Comparison of ENCODE assay signal across 8 mouse cellular contexts in the genomic region with DNA sequence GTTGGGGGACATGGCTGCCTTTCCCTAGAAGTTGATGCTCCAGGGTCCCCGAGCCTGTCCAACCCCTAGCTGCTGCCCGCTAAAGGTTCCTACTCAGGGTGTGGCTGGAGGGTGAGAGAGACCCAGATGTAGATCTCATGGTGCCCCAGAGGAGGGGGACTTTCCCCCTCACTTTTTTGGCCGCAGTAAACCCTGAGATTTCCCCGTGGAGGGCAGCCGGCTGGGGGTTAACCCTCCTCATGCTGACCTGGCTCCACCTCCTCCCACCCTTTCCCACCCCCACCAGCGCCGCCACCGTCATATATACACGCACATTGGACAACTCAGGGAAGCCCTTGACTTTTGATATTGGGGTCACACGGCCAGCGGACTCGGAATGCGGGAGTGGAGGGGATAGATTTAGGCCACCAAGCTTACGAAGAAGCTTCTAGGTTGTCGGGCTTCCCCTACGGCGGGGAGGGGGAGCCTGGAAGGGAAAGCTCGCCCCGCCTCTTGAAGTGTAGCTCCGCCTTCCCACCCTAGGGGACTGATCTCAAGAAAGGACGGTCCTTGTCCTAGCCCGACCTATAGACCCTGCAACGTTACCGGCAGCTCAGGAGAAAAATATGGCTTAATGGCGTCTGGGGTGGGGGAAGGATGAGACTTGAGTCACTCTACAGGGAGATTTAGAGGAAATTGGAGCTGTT. TPM values are rescaled to one million over a fixed set of nuclear protein-coding genes. Genes with fewer than 3 reads are reported as not detected.
A peak's percentile ranks its signal among the peaks of the same experiment; 100 is the strongest.
DNase-seq lines count a peak whose midpoint lies in the region; ATAC-seq and TF ChIP-seq lines count a peak whose summit lies in the region.

No protein-coding gene starts in this region.

- H3K27me3 ChIP-seq in forebrain, embryonic 16.5 days (replicated peaks; ENCODE audit: control insufficient read depth, insufficient read depth, low read length) = peaks cover 23% of the 10 kb centered on the region; the same call in 1 of the 2 replicates
- H3K27me3 ChIP-seq in hindbrain, embryonic 11.5 days (ENCODE audit: control insufficient read depth, insufficient read depth, low read length) = peaks cover 21% of the 10 kb centered on the region
- H3K27me3 ChIP-seq in limb, embryonic 14.5 days (ENCODE audit: control insufficient read depth, insufficient read depth, low read length) = no peaks in the 10 kb centered on the region
- peaks cover 27% of the 10 kb centered on the region for H3K27me3 ChIP-seq in midbrain, embryonic 14.5 days (ENCODE audit: control insufficient read depth, insufficient read depth, low read length)
- H3K27me3 ChIP-seq in stomach, embryonic 14.5 days (ENCODE audit: control insufficient read depth, insufficient read depth, low read length) = no peaks in the 10 kb centered on the region

- no peak for ATAC-seq in forebrain, embryonic 16.5 days
- 0 out of 2 replicates have a peak, but pooled peaks have one; percentile 44 for ATAC-seq in hindbrain, embryonic 11.5 days (ENCODE audit: low FRiP score)
- peak; percentile 48; the same call in 1 of the 2 replicates for ATAC-seq in limb, embryonic 14.5 days (ENCODE audit: low FRiP score, low read depth)
- no peak for ATAC-seq in midbrain, embryonic 14.5 days (ENCODE audit: low FRiP score, low TSS enrichment)
- peak; percentile 73 for ATAC-seq in stomach, embryonic 14.5 days (ENCODE audit: insufficient number of reproducible peaks, insufficient read depth, low FRiP score, low read depth)

- H3K9me3 ChIP-seq in forebrain, embryonic 16.5 days (ENCODE audit: control insufficient read depth, low read length) = no peaks in the 10 kb centered on the region
- H3K9me3 ChIP-seq in hindbrain, embryonic 11.5 days (ENCODE audit: control insufficient read depth, low read length) = no peaks in the 10 kb centered on the region
- H3K9me3 ChIP-seq in limb, embryonic 14.5 days (ENCODE audit: control insufficient read depth, low read length) = no peaks in the 10 kb centered on the region
- no peaks in the 10 kb centered on the region for H3K9me3 ChIP-seq in midbrain, embryonic 14.5 days (ENCODE audit: control insufficient read depth, low read length)
- H3K9me3 ChIP-seq in stomach, embryonic 14.5 days (ENCODE audit: control insufficient read depth, low read depth, low read length) = no peaks in the 10 kb centered on the region

- H3K9ac ChIP-seq in forebrain, embryonic 16.5 days (replicated peaks; ENCODE audit: low read depth, low read length) = peak overlapping the region; percentile 49; the same call in 1 of the 2 replicates
- peak overlapping the region; percentile 37; the same call in 1 of the 2 replicates for H3K9ac ChIP-seq in hindbrain, embryonic 11.5 days (ENCODE audit: low read depth, low read length)
- peak overlapping the region; percentile 69 for H3K9ac ChIP-seq in limb, embryonic 14.5 days (ENCODE audit: low read depth, low read length, severe bottlenecking)
- H3K9ac ChIP-seq in midbrain, embryonic 14.5 days (replicated peaks; ENCODE audit: low read length) = peak overlapping the region; percentile 29; the same call in 1 of the 2 replicates
- H3K9ac ChIP-seq in stomach, embryonic 14.5 days (replicated peaks; ENCODE audit: low read depth, low read length) = peak overlapping the region; percentile 41

- H3K4me2 ChIP-seq in forebrain, embryonic 16.5 days (ENCODE audit: low read length) = peak overlapping the region; percentile 55
- H3K4me2 ChIP-seq in hindbrain, embryonic 11.5 days (replicated peaks; ENCODE audit: low read depth, low read length) = peak overlapping the region; percentile 33
- peak overlapping the region; percentile 57 for H3K4me2 ChIP-seq in limb, embryonic 14.5 days (replicated peaks; ENCODE audit: low read depth, low read length, severe bottlenecking)
- H3K4me2 ChIP-seq in midbrain, embryonic 14.5 days (ENCODE audit: low read length) = peak overlapping the region; percentile 50
- peak overlapping the region; percentile 66 for H3K4me2 ChIP-seq in stomach, embryonic 14.5 days (replicated peaks; ENCODE audit: low read depth, low read length)

- H3K4me3 ChIP-seq in brown adipose tissue, adult 24 weeks (ENCODE audit: insufficient read depth, low read depth, low read length) = peak overlapping the region; percentile 70
- H3K4me3 ChIP-seq in forebrain, embryonic 16.5 days (replicated peaks; ENCODE audit: low read length) = peak overlapping the region; percentile 38
- peak overlapping the region; percentile 24 for H3K4me3 ChIP-seq in hindbrain, embryonic 11.5 days (ENCODE audit: low read depth, low read length)
- H3K4me3 ChIP-seq in limb, embryonic 14.5 days (replicated peaks; ENCODE audit: low read length) = peak overlapping the region; percentile 48
- peak overlapping the region; percentile 26 for H3K4me3 ChIP-seq in midbrain, embryonic 14.5 days (replicated peaks; ENCODE audit: low read depth, low read length)
- H3K4me3 ChIP-seq in stomach, embryonic 14.5 days (ENCODE audit: low read depth, low read length) = peak overlapping the region; percentile 48

- no peak for TF ChIP-seq POLR2A in limb, embryonic 14.5 days (IDR thresholded peaks at IDR 0.05; ENCODE audit: borderline replicate concordance, extremely low read depth, insufficient read depth, insufficient read length)

- peak overlapping the region; percentile 94 for H3K27ac ChIP-seq in brown adipose tissue, adult 24 weeks (replicated peaks; ENCODE audit: low read depth, low read length)
- peak overlapping the region; percentile 5; the same call in 1 of the 2 replicates for H3K27ac ChIP-seq in forebrain, embryonic 16.5 days (ENCODE audit: low read length)
- H3K27ac ChIP-seq in hindbrain, embryonic 11.5 days (ENCODE audit: low read depth, low read length) = no peak overlapping the region
- peak overlapping the region; percentile 77 for H3K27ac ChIP-seq in limb, embryonic 14.5 days (replicated peaks; ENCODE audit: low read depth, low read length)
- no peak overlapping the region for H3K27ac ChIP-seq in midbrain, embryonic 14.5 days (replicated peaks; ENCODE audit: low read depth, low read length)
- H3K27ac ChIP-seq in stomach, embryonic 14.5 days (ENCODE audit: low read length) = peak overlapping the region; percentile 88

- peak; percentile 41 for DNase-seq in cerebellum, adult 8-10 months
- DNase-seq in cerebellum, adult 11-12 months = no peak
- peak; percentile 71 for DNase-seq in hindbrain, embryonic 11.5 days (ENCODE audit: low spot score)
- peak; percentile 75 for DNase-seq in limb, embryonic 14.5 days (ENCODE audit: low spot score)
- peak; percentile 53 for DNase-seq in midbrain, embryonic 14.5 days

- no peaks in the 10 kb centered on the region; the same call in 1 of the 2 replicates for H3K4me1 ChIP-seq in brown adipose tissue, adult 24 weeks (ENCODE audit: control insufficient read depth, insufficient read depth, insufficient read length, low read length)
- H3K4me1 ChIP-seq in forebrain, embryonic 16.5 days (replicated peaks; ENCODE audit: control insufficient read depth, insufficient read depth, low read length) = peaks cover 18% of the 10 kb centered on the region
- H3K4me1 ChIP-seq in hindbrain, embryonic 11.5 days (replicated peaks; ENCODE audit: control insufficient read depth, insufficient read depth, low read length) = peaks cover 11% of the 10 kb centered on the region
- H3K4me1 ChIP-seq in limb, embryonic 14.5 days (ENCODE audit: control insufficient read depth, insufficient read depth, low read length) = peaks cover 13% of the 10 kb centered on the region
- peaks cover 11% of the 10 kb centered on the region for H3K4me1 ChIP-seq in midbrain, embryonic 14.5 days (ENCODE audit: control insufficient read depth, insufficient read depth, low read length)
- peaks cover 14% of the 10 kb centered on the region for H3K4me1 ChIP-seq in stomach, embryonic 14.5 days (ENCODE audit: control insufficient read depth, insufficient read depth, low read length)

- 2% methylated on average over 25 of the region's 25 CpGs for WGBS in forebrain, embryonic 16.5 days
- WGBS in hindbrain, embryonic 11.5 days = under 1% methylated on average over 25 of the region's 25 CpGs
- under 1% methylated on average over 25 of the region's 25 CpGs for WGBS in limb, embryonic 14.5 days
- WGBS in midbrain, embryonic 14.5 days = 4% methylated on average over 25 of the region's 25 CpGs
- 2% methylated on average over 25 of the region's 25 CpGs for WGBS in stomach, embryonic 14.5 days

- no peaks in the 10 kb centered on the region for H3K36me3 ChIP-seq in forebrain, embryonic 16.5 days (ENCODE audit: control insufficient read depth, insufficient read depth)
- H3K36me3 ChIP-seq in hindbrain, embryonic 11.5 days (ENCODE audit: control insufficient read depth, insufficient read depth, low read length) = no peaks in the 10 kb centered on the region
- H3K36me3 ChIP-seq in limb, embryonic 14.5 days (ENCODE audit: control insufficient read depth, insufficient read depth, low read length) = no peaks in the 10 kb centered on the region
- H3K36me3 ChIP-seq in midbrain, embryonic 14.5 days (ENCODE audit: control insufficient read depth, insufficient read depth, low read length) = no peaks in the 10 kb centered on the region
- H3K36me3 ChIP-seq in stomach, embryonic 14.5 days (ENCODE audit: control insufficient read depth, insufficient read depth, low read length) = peaks cover 3% of the 10 kb centered on the region; the same call in 1 of the 2 replicates

RNA-seq across cellular contexts. Expression of a gene that starts 0.9 kb away (rescaled TPM):
- polyA plus RNA-seq in brown adipose tissue, adult 24 weeks (2012; ENCODE audit: insufficient read depth, insufficient read length, missing spikeins) = 24.7 and 28.8 TPM in 2 replicates
- 4.3 and 5.1 TPM in 2 replicates for polyA plus RNA-seq in forebrain, embryonic 16.5 days (2015; fragmentation: Nextera tagmentation; extraction: Ambion mirVana)
- polyA plus RNA-seq in hindbrain, embryonic 11.5 days (2014; fragmentation: Nextera tagmentation; extraction: Ambion mirVana) = 6.0 and 6.9 TPM in 2 replicates
- 30.7 and 33.5 TPM in 2 replicates for polyA plus RNA-seq in limb, embryonic 14.5 days (2012; rRNA removed)
- polyA plus RNA-seq in limb, embryonic 14.5 days (2014; fragmentation: Nextera tagmentation; extraction: Ambion mirVana) = 22.2 and 24.6 TPM in 2 replicates
- polyA plus RNA-seq in midbrain, embryonic 14.5 days (2014; fragmentation: Nextera tagmentation; extraction: Ambion mirVana) = 1.4 and 4.0 TPM in 2 replicates
- 24.7 and 26.5 TPM in 2 replicates for polyA plus RNA-seq in stomach, embryonic 14.5 days (2014; fragmentation: Nextera tagmentation; extraction: Ambion mirVana)

RNA-seq across cellular contexts. Expression of a gene that starts 22.7 kb away (rescaled TPM):
- 43.8 and 47.2 TPM in 2 replicates for polyA plus RNA-seq in brown adipose tissue, adult 24 weeks (2012; ENCODE audit: insufficient read depth, insufficient read length, missing spikeins)
- 114 and 117 TPM in 2 replicates for polyA plus RNA-seq in forebrain, embryonic 16.5 days (2015; fragmentation: Nextera tagmentation; extraction: Ambion mirVana)
- 66.3 and 67.1 TPM in 2 replicates for polyA plus RNA-seq in hindbrain, embryonic 11.5 days (2014; fragmentation: Nextera tagmentation; extraction: Ambion mirVana)
- 261 and 271 TPM in 2 replicates for polyA plus RNA-seq in limb, embryonic 14.5 days (2012; rRNA removed)
- 146 and 172 TPM in 2 replicates for polyA plus RNA-seq in limb, embryonic 14.5 days (2014; fragmentation: Nextera tagmentation; extraction: Ambion mirVana)
- polyA plus RNA-seq in midbrain, embryonic 14.5 days (2014; fragmentation: Nextera tagmentation; extraction: Ambion mirVana) = 110 and 131 TPM in 2 replicates
- polyA plus RNA-seq in stomach, embryonic 14.5 days (2014; fragmentation: Nextera tagmentation; extraction: Ambion mirVana) = 98.0 and 99.3 TPM in 2 replicates

RNA-seq across cellular contexts. Expression of a gene that starts 23.0 kb away (rescaled TPM):
- 1.0 and 2.5 TPM in 2 replicates for polyA plus RNA-seq in brown adipose tissue, adult 24 weeks (2012; ENCODE audit: insufficient read depth, insufficient read length, missing spikeins)
- polyA plus RNA-seq in forebrain, embryonic 16.5 days (2015; fragmentation: Nextera tagmentation; extraction: Ambion mirVana) = 5.7 and 7.0 TPM in 2 replicates
- 8.6 and 9.3 TPM in 2 replicates for polyA plus RNA-seq in hindbrain, embryonic 11.5 days (2014; fragmentation: Nextera tagmentation; extraction: Ambion mirVana)
- 12.3 and 13.9 TPM in 2 replicates for polyA plus RNA-seq in limb, embryonic 14.5 days (2012; rRNA removed)
- polyA plus RNA-seq in limb, embryonic 14.5 days (2014; fragmentation: Nextera tagmentation; extraction: Ambion mirVana) = 9.0 and 10.2 TPM in 2 replicates
- 2.6 and 3.5 TPM in 2 replicates for polyA plus RNA-seq in midbrain, embryonic 14.5 days (2014; fragmentation: Nextera tagmentation; extraction: Ambion mirVana)
- polyA plus RNA-seq in stomach, embryonic 14.5 days (2014; fragmentation: Nextera tagmentation; extraction: Ambion mirVana) = 10.2 and 11.3 TPM in 2 replicates

RNA-seq across cellular contexts. Expression of a gene that starts 24.7 kb away (rescaled TPM):
- 4.2 and 6.3 TPM in 2 replicates for polyA plus RNA-seq in brown adipose tissue, adult 24 weeks (2012; ENCODE audit: insufficient read depth, insufficient read length, missing spikeins)
- polyA plus RNA-seq in forebrain, embryonic 16.5 days (2015; fragmentation: Nextera tagmentation; extraction: Ambion mirVana) = 3.9 and 4.5 TPM in 2 replicates
- polyA plus RNA-seq in hindbrain, embryonic 11.5 days (2014; fragmentation: Nextera tagmentation; extraction: Ambion mirVana) = 4.3 and 4.9 TPM in 2 replicates
- 64.5 and 68.3 TPM in 2 replicates for polyA plus RNA-seq in limb, embryonic 14.5 days (2012; rRNA removed)
- 16.4 and 19.9 TPM in 2 replicates for polyA plus RNA-seq in limb, embryonic 14.5 days (2014; fragmentation: Nextera tagmentation; extraction: Ambion mirVana)
- polyA plus RNA-seq in midbrain, embryonic 14.5 days (2014; fragmentation: Nextera tagmentation; extraction: Ambion mirVana) = 0.93 and 1.2 TPM in 2 replicates
- polyA plus RNA-seq in stomach, embryonic 14.5 days (2014; fragmentation: Nextera tagmentation; extraction: Ambion mirVana) = 9.2 and 11.1 TPM in 2 replicates

Comparison
In these comparisons a context has a peak if more than half of its experiments do, and no peak if none do; other contexts are left out.
1. H3K27ac ChIP-seq: peak in brown adipose tissue, adult 24 weeks (single experiment), forebrain, embryonic 16.5 days (single experiment), limb, embryonic 14.5 days (single experiment) and stomach, embryonic 14.5 days (single experiment); none in hindbrain, embryonic 11.5 days (single experiment) and midbrain, embryonic 14.5 days (single experiment).
2. ATAC-seq: peak in hindbrain, embryonic 11.5 days (single experiment), limb, embryonic 14.5 days (single experiment) and stomach, embryonic 14.5 days (single experiment); none in forebrain, embryonic 16.5 days (single experiment) and midbrain, embryonic 14.5 days (single experiment).
3. Peak in every context shown above with its lines, with median percentiles within 50 percentile points of each other: H3K4me3 ChIP-seq, H3K4me2 ChIP-seq and H3K9ac ChIP-seq.